Mouse (Mus musculus) urinary bladder, postnatal 0 days (tissue): ENCODE results near the gene P2rx5. TPM values are rescaled to one million over a fixed set of nuclear protein-coding genes. Genes with fewer than 3 reads are reported as not detected.

Experiments
- polyA plus RNA-seq: library from polyadenylated mRNA; unstranded; fragments of >200 nt; fragmentation: Nextera tagmentation; extraction: Ambion mirVana; gene quantifications from 2 replicates; pipeline ENCODE4 v1.2.1, GENCODE M21; 2015

P2rx5 gene
- polyA plus RNA-seq, result 0.54 and 0.60 TPM in 2 replicates

DNA sequence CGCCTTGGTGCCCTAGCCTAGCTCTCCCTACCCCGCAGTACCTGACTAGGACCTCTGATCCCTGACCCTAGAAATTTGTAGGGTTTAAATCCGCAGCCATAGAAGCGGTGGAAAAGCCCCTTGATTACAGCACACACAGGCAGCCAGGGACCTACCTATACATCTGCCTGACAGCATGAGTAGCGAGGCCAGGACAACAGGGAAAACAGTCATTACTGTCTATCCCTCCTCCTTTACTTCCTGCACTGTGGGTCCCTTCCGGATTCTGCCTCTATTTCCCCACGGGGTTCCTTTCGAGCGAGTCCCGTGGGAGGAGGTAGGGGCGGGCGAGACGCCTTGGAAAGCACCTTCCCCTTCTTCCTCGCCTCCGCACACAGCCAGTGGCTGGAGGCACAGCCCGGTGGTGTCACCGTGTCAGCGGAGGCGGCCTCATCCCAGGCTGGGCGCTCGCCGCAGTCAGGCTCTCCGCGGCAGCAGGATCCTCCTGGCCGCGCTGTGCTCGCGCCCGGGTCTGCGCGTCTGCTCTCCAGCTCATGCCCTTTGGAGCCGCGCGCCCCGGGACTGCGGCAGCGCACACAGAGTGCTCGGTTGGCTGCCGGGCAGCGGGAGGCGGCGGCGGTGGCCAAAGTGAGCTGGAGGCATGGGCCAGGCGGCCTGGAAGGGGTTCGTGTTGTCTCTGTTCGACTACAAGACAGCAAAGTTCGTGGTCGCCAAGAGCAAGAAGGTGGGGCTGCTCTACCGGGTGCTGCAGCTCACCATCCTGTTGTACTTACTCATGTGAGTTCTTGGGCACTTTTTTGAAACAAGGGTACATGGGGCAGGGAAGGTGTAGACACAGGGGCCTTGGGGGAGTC is at the start of gene P2rx5:
Gene P2rx5 (plus strand): TSS at position 465 of the 854 bp plus-strand sequence.

DNA sequence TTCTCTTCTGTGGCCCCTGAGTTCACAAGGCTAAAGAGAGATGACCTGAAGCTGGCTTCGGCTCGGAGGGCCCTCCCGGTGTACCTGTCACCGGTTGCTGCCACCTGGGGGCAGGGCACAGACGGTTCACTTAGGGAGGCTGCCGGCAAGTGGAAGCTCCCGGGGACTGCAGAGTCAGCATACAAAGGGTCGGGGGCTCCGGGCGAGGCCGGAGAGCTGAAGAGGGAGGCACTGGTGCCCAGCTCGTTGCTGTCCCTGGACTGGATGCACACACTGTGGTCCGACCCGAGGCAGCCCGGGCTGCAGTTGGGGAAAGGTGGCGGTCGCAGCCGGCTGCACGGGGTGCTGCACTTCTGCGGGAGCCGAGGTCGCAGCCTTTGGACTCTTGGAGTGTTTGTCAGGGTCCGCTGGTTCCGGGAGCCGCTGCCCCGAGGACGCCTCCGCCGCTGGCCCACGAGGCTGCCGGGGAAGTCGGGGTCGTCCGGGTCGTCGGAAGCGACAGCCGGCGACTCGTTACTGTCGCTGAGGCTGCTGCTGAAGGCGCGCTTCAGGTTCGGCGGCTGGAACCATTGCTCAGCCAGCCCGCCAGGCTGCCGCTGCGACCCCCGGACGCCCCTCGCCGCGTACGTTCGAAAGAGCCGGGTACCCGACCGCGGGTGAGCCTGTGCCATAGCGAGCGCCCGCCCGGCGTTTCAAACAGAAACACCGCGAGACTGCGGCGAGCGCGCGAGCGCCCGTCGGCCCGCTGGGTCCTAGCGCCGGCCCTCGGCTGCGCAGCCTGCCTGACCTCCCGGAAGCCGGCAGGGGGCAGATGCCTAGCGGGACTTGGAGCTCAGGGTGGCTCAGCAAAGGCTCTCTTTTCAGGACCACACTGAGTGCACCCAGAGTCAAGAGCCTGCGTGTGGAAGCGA is 22.4 kb upstream of the P2rx5 start, which contains the start of gene Haspin:
Gene Haspin (minus strand): TSS at position 704 of the 911 bp plus-strand sequence.

DNA sequence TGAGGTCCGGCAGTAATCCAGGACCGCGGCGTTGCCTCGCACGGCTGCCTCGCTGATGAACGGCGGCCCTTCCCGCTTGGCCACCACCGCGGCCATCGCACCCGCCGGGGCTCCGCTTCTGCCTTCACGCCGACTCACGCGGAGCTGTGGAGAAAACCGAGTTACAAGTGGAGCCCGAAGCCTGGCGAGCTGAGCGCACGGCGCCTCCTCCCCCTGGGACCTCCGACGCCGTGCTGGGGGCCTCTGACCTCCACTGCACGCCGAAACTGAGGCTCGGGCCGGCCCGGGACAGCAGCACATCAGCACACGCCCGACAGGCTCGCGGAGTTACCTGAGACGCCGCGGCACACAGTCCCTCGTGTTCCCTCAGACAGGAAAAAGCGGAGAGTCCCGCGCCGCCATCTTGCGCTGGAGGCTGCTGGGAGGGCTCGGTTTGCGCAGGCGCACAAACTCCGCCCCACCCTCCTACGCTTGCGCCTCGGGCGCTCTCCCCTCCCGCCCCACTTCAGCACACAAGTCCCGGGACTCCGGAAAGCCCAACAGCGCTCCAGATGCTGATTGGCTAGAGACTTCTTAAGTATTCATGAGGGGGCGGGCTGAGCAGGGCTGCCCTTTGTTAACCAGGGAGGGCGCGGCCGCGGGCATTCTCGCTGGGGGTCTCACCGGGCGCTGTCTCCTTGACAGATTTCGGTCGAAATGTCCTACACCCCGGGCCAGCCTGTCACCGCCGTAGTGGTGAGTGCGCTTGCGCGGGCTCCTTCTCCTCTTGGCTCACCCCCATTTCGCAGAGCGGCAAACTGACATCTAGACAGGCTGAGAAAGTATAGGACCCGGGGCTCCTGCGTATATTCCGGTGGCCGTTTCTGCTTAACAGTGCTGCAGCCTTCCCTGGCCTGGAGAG is 16.6 kb downstream of the P2rx5 start, which contains the start of the genes Emc6 and Tax1bp3:
Gene Emc6 (minus strand): TSS at position 430 of the 901 bp plus-strand sequence.
Gene Tax1bp3 (plus strand): TSS at position 476 of the 901 bp plus-strand sequence.

DNA sequence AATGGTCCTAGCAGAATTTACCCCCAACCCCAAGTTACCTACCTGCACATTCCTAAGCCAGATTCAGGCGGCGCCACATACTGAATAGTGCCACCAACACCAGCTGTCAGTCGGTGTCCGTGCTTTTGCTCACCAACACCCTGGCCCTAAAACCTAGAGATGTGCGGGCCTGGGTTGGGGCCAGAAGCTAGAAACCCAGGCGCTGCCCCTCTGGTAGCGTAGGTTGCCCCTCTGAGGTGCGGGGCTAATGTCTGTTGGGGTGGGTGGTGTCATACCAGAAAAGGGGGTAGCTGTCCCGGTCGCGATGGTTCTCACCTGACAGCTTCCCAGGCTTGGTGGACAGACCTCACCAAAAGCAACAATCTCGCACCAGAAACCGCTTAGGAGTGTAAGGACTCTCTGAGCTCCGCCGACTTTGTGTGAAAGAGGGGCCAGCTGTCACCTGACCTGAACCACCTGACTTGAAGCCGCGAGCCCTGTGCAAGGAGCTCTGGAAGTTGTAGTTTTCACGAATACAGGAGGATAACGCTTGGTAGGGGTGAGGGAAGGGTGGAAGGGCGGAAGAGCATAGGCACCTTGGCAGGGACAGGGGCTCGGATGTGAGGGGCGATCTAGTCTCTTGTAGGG is 38.5 kb downstream of the P2rx5 start, which contains the start of gene Ctns:
Gene Ctns (minus strand): TSS at position 440 of the 627 bp plus-strand sequence.

DNA sequence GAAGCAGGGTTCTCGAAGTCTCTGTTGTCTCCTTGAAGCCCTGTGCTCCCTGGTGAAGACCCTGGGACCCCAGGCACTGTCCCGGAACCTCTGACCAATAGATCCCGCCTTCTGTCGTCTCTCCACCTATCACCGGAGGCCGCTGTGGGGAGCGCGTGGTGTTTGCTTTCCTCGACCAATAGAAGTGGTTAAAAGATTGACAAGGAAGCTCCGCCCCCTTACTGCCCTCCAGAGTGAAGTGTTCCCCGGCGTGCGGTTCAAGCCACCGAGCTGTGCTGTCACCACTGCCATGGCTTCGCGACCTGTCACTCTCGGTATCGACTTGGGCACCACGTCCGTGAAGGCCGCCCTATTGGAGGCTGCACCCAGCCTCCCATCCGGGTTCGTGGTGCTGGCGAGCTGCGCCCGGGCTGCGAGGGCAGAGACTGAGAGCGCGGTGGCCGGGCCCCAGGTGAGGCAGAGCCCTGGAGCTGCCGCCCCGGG is 39.0 kb downstream of the P2rx5 start, which contains the start of gene Shpk:
Gene Shpk (plus strand): TSS at position 231 of the 483 bp plus-strand sequence.

Other genes starting within 250 kb of the P2rx5 start
- gene Atp2a3, start 199.3 kb upstream of the P2rx5 start, polyA plus RNA-seq, result 7.0 and 7.7 TPM in 2 replicates
- 446 and 462 TPM in 2 replicates for gene P2rx1, start 161.3 kb upstream of the P2rx5 start, polyA plus RNA-seq
- gene Camkk1, start 141.4 kb upstream of the P2rx5 start, polyA plus RNA-seq, result 9.4 TPM in 2 replicates
- 4.7 and 6.2 TPM in 2 replicates for gene Ncbp3, start 112.6 kb upstream of the P2rx5 start, polyA plus RNA-seq
- 0.05 and 0.11 TPM in 2 replicates for gene Itgae, start 69.8 kb upstream of the P2rx5 start, polyA plus RNA-seq
- 2.3 and 3.7 TPM in 2 replicates for gene Haspin, start 22.1 kb upstream of the P2rx5 start, polyA plus RNA-seq
- gene Emc6, start 16.6 kb downstream of the P2rx5 start, polyA plus RNA-seq, result 102 and 107 TPM in 2 replicates
- 182 and 189 TPM in 2 replicates for gene Tax1bp3, start 16.7 kb downstream of the P2rx5 start, polyA plus RNA-seq
- 20.1 and 20.7 TPM in 2 replicates for gene Ctns, start 38.6 kb downstream of the P2rx5 start, polyA plus RNA-seq
- 3.7 and 4.0 TPM in 2 replicates for gene Shpk, start 39.0 kb downstream of the P2rx5 start, polyA plus RNA-seq
- gene Trpv1, start 73.9 kb downstream of the P2rx5 start, polyA plus RNA-seq, result not detected in 2 replicates
- gene Trpv3, start 107.0 kb downstream of the P2rx5 start, polyA plus RNA-seq, result 0.05 TPM in 2 replicates
- 3.1 TPM in 2 replicates for gene Aspa, start 169.2 kb downstream of the P2rx5 start, polyA plus RNA-seq
- not detected in 2 replicates for gene Gm49340, start 169.3 kb downstream of the P2rx5 start, polyA plus RNA-seq
- gene Spata22, start 169.3 kb downstream of the P2rx5 start, polyA plus RNA-seq, result 0.10 TPM in 1 of 2 replicates, not detected in the other
- not detected in 2 replicates for gene Olfr20, start 190.4 kb downstream of the P2rx5 start, polyA plus RNA-seq
- gene Olfr376, start 210.8 kb downstream of the P2rx5 start, polyA plus RNA-seq, result not detected in 2 replicates
- not detected in 2 replicates for gene Olfr1, start 239.2 kb downstream of the P2rx5 start, polyA plus RNA-seq